Mouse (Mus musculus) heart, postnatal 36 days (tissue): ENCODE data around the gene Lonp2. TPM values are rescaled to one million over a fixed set of nuclear protein-coding genes. Genes with fewer than 3 reads are reported as not detected.

Source experiments
- DNase-seq, 2 experiments: peaks; one replicate each; pipeline ENCODE4 v3.0.0; 2021 to 2022
- intact Hi-C: fragments of 180-260 bp; cut with DNase I; formaldehyde crosslinking; loops from one replicate; pipeline ENCODE4 v1.15.1; 2025
- total RNA-seq, 2 experiments: library from RNA; stranded (reverse); gene quantifications; 2 replicates each; pipeline ENCODE4 v1.2.3; 2021

Gene Lonp2
- total RNA-seq, 2 experiments from 2014 or later, result 73.4 to 77.8 TPM

DNA sequence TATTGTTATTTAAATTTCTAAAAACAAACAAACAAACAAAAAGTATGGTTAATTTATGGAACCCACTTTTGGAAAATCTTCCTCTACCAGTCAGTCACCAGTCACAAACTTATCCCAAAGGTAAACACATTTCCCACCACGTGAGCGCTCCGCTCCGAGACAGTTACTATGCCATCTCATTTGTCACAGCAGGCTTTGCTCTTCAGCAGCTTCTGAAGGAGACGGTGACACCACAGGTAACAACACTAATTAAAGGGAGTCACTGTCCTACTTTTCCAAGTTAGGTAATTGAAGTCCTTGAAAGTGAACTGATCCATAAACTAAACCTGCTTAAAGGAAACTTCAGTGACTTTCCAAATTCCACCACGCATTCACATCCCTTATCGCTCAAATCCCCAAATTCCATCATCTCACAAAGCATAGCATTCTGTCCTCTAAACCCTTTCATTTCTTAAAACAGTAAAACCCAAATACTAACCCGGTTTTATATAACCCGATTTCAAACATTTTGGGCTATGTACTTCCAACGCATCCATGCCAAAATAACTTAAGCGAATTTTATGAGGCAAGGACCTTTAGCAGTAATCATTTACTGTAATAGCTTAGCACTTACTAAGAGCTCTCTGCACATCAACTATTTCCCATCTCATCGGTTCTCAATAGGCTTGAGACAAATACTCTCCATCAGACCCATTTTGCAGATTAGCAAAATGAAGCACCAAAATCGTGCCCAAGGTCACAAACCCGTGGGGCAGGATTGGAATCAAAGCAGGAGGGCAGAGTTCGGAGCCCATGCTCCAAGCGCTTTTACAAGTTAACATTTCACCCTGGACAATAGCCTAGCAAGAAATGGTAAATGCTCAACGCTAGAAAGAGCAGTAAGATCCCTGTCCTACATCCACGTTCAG is 120.7 kb downstream of the Lonp2 start:
- DNase-seq, result no peak
- intact Hi-C loops, result loop anchor here (5.0 to 10.0 kb wide), 2 partner anchors 158 to 1190 kb away; partner anchors contain the start of gene Dnaja2

DNA sequence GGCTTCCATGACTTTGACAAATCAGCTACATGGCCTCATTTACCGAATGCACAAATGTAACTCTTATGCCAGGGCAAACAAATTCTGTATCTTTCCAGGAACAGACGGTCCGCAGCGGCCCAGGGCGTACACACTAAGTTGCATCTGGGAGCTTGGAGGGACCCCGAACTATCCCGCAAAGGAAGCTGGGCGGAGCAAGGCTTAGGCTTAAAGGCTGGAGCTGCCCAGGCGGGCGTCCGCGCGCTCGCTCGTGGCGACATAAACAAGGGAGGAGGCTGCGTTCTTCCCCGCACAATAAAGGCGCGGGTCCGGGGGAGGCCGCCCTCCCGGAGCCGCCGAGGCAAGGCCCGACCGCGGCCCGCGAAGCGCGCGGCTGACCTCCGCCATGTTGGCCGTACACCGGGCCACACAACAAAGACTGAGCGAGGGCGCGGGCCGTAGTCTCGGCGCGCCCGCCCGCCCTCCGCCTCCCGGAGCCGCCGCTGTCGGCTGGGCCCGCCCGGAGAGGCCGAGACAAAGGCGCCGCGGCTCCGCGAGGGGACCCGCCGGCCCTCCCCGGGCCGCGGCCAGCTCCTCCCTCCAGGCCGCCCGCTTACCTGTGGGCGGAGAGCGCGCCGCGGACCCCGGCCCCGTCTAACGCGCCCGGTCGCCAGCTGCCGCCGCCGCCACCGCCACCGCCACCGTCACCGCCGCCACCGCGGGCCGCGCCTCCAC is 121.5 kb downstream of the Lonp2 start, which contains the start of the genes Gm10638 and Siah1a:
Gene Gm10638, plus strand, starts transcription at position 479 of the 714 bp plus-strand sequence.
Gene Siah1a, minus strand, starts transcription at position 714 of the 714 bp plus-strand sequence.
- intact Hi-C loops, result loop anchor here (5.0 to 10.0 kb wide), 2 partner anchors 157 to 1191 kb away; partner anchors contain the start of gene Dnaja2
- DNase-seq, result peak; percentile 71 to 84

DNA sequence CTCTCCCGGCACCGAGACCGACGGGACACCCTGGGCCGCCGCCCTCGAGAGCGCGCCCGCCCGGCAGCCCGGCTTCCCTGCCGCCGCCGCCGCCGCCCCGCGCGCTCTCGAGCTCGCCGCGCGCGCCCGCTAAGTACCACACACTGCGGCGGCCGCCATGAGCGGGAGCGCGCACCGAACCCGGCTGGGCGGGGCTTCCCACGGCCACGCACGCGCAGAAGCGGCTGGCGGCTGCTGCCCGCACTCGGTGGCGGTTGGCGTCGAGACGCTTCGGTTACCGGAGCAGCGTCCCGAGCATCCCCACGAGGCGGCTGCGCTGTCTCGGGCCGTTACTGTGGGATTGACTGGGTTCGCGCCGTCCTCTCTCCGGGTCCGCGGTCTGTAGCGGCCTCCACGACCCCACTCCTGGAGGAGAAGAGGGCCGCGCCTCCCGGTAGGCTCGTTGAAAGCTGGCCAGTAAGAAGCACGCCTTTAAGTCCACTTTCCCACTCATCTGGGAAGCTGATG is 122.1 kb downstream of the Lonp2 start:
- peak; percentile 98 to 99 for DNase-seq
- intact Hi-C loops, result loop anchor here (2.0 to 10.0 kb wide), 3 partner anchors 41 to 1191 kb away; partner anchors contain the start of gene Dnaja2

DNA sequence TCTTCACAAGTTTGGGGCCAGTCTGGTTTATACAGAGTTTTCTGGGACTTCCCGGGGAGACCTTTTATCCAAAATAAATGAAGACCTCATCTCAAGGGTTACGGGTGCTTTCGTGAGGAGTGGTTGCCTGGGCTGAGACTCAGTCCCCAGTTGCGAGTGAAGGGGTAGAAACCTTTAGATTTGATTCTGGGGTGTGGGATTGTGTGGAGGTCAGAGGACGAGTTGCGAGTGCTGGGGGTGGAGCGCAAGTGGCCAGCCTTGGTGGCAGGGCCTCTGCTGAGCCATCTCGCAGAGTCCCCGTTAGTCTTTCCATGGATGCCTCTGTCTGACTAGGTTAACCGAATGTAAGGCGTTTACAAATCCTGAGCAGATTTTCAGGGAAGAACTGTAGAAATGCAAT is 122.7 kb downstream of the Lonp2 start:
- intact Hi-C loops, result loop anchor here (2.0 to 10.0 kb wide), 3 partner anchors 40 to 1192 kb away; partner anchors contain the start of gene Dnaja2
- DNase-seq, result peak in 1 of 2 experiments; percentile 28

DNA sequence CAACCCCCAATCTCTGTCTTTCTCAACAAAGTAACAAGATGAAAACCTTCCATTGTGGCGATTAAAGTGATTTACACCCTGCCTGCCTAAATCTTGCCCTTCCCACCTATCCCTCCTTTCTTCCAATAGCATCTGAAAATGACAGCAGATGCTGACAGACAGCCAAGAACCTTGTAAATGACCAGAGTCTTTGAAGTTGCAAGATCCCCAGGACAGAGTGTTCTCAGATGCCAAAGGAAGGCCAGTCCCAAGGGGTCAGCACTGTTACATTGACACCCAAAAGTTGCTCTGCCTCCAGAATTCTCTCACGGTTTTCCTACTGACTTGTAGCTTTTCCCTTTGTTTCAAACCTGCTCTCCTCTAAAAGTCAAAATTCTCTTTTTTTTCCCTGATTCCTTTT is 126.0 kb downstream of the Lonp2 start:
- no peak for DNase-seq
- intact Hi-C loops, result loop anchor here (5.0 to 10.0 kb wide), 2 partner anchors 152 to 1195 kb away; partner anchors contain the start of gene Dnaja2

DNA sequence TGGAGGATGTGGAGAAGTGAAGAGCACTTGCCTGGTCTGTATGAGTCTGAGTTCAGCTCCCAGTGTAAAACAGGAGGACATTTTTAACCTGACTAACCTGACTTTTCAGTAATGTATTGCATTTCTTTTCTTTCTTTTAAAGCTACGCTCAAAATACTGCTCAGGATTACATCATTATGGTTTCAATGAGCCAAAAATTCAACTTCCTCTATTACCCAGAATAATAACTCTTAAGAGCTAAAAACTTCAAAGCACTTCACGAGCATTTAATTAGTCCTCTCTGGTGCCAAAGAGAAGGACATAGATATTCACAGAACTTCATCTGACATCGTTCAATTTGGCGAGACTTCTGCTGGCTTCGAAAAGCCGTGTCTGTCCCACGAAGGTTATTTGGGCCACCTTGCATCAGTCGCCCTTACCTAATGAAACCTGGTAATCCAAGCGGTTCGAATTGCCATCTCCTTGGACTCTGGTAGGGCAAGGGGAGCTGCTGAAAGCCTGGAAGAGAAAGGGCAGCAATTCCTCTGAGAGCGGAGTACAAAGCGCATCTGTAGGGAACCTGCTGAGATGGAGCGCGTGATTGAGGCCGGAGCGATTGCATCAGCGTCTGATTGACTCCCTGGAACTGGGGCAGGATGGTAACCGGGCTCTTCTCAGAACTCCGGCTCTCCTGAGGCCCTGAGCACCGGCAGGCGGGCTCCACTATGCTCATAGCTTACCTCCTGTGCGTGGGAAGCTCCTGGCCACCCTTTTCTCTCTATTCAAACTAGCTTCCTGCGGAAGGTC is 133.3 kb downstream of the Lonp2 start:
- DNase-seq, result peak in 1 of 2 experiments; percentile 31
- intact Hi-C loops, result no loop called here

DNA sequence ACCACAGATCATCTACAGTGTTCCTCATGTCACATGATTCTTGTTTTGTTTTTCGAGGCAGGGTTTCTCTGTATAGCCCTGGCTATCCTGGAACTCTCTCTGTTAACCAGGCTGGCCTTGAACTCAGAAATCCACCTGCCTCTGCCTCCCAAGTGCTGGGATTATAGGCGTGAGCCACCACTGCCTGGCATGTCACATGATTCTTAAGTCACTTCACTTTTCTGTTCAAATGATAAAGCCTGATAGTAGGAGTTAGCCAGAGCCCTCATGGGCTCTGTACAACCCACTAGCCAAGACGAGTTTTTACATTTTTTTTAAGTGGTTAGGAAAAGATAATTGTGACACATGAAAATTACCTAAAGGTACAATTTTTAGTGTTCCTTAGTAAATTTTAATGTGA is 134.8 kb downstream of the Lonp2 start:
- intact Hi-C loops, result no loop called here
- DNase-seq, result no peak

DNA sequence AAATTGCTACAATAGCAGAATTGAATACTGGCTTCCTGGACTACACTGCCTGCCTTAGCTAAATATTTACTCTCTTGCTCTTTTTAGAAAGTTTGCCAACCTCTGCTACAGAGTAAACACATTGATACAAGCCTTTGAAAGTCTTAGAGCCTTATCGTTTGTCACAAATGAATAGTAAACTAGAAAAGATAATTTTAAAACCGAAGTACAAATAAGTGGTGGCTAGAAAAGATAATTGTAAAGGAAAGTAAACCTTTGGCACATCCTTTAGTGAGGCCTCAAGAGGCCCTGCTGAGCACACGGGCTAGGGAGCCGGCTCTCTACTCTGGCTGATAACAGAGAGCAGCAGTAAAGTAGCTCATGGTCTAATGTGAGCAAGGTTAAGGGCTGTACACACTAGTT is 135.2 kb downstream of the Lonp2 start:
- intact Hi-C loops, result no loop called here
- no peak for DNase-seq

DNA sequence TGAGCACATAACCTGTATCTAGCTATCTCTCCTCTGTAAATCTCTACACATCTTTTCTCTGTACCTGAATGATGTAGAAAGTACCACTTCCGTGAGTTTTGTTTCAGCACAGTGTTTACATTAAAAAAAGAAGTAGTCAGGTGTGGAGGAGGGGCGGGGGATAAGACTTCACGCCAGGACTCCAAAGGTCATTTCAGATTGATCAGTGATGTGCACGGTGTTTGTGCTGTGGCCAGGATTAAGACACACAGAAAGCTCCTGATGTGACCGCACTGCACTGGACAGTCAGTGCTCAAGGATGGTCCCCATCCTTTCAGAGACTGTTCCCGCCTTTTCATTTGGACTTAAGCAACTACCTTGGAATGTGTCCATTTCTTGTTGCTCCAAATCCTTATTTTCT is 136.9 kb downstream of the Lonp2 start:
- intact Hi-C loops, result no loop called here
- no peak for DNase-seq

DNA sequence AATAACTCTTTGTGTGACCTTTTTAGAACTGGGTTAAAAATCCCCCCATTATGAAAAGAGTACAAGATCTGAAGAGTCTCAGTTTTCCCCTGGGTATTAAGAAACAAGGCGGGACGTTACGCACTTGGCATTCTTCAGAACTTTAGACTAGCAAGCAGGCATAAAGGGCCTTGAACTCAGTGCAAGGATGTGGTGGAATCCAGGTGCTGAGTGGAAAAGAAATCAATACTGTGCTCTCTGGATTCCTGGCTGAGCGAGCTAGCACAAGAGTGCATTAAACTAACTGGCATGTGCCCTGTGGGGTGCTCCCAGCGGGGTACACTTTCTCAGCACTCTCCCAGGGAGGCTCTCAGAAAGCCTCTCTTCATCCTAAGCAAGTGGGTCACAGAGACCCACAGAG is 139.0 kb downstream of the Lonp2 start:
- intact Hi-C loops, result no loop called here
- DNase-seq, result no peak

DNA sequence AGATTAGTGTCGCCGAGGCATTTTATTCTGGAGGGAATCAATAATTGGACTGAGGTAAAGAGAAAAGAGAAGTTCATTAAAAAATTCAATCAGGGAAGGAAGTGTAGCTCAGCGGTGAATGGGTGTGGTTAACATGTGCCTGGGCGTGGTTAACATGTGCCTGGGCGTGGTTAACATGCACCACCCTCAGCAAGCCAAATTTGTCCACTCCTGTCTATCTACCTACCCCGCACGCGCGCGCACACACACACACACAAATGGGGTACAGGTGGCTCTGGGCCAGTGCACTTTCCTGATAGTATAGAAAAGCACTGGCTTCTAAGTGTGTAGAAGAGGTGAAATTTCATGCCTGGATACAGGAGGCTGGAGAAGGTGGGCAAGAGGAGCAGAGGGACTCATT is 141.3 kb downstream of the Lonp2 start:
- no peak for DNase-seq
- intact Hi-C loops, result no loop called here

DNA sequence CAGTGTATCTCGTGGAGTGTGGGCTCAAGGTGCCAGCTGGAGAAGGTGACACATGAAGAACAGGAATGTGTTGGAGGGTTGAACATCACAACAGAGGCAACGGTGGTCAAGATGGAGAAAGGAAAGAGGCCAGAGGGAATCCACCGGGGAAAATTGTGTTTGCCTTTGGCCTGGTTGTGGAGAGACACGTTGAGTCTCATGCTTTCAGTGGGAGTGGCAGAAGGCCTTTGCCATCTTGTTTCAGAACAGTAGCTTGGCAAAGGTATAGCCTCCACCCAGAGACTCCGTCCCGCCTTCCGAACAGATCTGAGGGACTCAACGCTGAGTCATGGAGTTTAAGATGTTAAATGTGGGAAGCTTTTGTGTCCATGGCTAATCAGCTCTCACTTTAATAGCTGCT is 141.8 kb downstream of the Lonp2 start:
- DNase-seq, result no peak
- intact Hi-C loops, result no loop called here

DNA sequence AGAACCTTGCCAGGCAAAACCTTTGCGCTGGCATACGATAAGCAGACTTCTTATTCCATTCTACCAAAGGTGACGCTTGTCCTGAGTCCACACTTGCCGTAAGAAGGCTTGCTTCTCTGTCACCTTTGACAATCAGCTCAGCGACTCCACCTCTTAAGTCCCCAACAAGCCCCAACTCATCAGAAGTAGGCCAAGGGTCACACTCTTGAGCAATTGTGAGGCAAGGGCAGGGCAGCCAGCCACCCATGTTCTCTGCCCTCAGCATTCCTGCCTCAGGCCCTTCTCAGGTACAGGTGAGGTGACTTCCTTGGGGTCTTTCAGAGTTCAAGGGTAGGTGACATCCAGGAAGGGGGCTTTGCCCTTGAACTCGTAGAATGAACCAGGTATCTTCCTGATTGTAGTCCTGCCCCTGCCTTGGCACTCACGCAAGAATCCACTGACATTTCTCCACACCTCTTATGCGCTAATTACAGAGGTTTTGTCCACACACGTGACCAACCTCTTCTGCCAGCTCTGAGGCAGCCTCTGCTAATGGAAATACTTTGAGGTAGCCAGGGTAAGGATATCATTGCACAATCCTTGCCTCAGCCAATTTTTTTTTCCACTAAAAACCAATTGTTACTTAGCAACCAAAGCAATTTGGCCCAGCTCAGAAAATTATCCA is 142.8 kb downstream of the Lonp2 start:
- peak in 1 of 2 experiments; percentile 54 for DNase-seq

DNA sequence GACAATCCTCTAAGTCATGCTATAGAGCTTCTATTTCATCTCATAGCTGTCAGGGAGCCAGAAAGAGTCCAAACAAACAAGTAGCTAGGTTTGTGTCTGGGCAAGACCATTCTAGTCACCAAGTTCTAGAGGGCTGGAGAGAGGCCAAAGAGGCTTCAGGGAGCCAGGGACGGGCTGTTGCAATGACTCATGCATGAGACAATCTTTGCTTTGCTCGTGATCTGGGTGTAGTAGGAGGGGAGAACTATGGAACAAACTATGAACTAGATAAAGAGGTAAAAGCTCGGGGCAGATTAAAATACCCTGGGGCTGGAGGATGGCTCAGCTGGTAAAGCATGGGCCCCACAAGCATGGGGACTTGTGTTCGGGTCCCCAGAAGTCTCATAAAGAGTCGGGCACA is 144.7 kb downstream of the Lonp2 start:
- intact Hi-C loops, result no loop called here
- DNase-seq, result peak; percentile 59 to 70

More for the DNA sequence above, 142.8 kb downstream of the Lonp2 start:
- intact Hi-C loops, result no loop called here

DNA sequence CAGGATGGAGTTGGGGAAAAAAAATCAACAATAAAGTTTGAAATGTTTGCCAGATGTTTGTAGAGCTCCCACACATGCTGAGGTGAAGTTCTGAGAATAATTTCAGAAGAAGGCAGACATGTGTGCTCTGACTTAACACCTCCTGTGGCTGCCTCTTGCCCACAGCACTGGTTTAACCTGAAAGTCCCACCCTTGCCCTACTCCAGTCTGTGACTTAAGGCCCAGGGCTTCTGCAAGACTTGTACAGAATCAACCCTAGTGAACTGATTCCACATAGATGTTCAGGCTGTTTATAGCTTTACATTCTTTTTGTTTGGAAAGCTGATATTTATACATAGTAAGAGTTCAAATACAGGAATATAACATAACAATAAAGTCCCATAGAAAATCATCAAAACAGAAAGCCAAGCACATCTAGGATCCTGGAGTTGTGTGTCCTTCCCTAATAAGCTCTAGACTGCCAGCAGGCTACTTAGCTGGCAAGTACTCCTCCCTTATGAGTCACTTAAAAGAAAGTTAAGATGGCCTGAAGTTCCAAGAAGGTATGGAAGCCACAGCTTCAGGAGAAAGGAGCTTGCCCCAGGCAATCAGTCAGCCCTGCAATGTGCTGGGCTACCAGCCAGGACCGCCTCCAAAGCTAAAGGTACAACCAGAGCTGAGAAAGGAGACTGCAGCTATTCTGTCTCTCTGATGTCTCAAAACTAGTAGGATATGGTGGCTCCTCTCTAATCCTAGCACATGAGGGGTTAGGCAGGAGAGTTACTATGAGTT is 146.3 kb downstream of the Lonp2 start:
- intact Hi-C loops, result no loop called here
- no peak for DNase-seq
